Mouse (Mus musculus): ENCODE measurements around the gene Riok1.

Riok1 gene

GRCm38 (mm10) chr13:38064854-38065663 lies 28.3 kb downstream of the Riok1 start:
- DNase-seq (ENCODE audit: low spot score): peak; percentile 31

GRCm38 (mm10) chr13:38070945-38071344 lies 34.1 kb downstream of the Riok1 start:
- no peak for DNase-seq (ENCODE audit: low spot score)

GRCm38 (mm10) chr13:38073374-38074307 lies 36.8 kb downstream of the Riok1 start:
- DNase-seq (ENCODE audit: low spot score): no peak

DNA sequence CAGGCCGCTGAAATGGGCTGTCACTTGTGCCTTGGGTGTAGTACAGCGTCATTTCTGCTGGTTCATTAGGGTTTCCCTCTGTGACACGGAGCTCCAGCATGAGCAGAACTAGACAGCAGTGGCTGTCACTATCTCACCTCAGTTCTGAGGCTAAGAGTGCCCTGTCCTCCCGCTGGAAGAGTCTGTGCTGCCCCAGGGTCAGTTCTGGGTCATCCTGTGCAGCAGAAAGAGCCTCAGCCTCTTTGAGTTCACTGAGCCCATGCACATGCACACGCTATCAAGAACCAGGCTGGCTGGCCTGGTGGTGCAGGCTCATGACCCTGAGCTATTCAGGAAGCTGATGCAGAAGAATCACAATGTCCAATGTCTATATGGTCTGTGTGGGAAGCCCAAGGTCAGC lies 37.6 kb downstream of the Riok1 start:
- DNase-seq (ENCODE audit: low spot score): no peak

- DNase-seq (ENCODE audit: low spot score): no peak
Measured at GRCm38 (mm10) chr13:38077113-38077512, 40.3 kb downstream of the Riok1 start.

DNA sequence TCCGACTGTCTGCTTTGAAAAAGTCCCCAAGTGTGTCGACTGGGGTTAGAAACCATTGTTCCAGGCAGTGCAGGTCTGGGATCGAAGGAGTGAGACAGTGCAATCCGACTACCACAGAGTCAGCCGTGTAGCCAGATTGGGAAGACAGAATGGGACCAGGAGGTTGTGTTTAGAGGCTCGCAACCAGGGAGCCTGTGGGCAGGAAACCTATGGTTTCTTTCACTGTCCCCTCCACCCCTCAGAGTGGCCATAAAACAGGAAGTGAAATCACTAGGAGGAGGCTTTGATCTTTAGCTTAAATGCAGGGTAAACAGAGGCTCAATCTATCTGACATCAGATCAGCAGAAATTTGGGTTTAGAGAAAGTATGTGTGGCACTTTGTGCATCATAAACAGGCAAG lies 42.0 kb downstream of the Riok1 start:
- no peak for DNase-seq (ENCODE audit: low spot score)

GRCm38 (mm10) chr13:38079366-38079765 lies 42.6 kb downstream of the Riok1 start:
- no peak for DNase-seq (ENCODE audit: low spot score)

DNA sequence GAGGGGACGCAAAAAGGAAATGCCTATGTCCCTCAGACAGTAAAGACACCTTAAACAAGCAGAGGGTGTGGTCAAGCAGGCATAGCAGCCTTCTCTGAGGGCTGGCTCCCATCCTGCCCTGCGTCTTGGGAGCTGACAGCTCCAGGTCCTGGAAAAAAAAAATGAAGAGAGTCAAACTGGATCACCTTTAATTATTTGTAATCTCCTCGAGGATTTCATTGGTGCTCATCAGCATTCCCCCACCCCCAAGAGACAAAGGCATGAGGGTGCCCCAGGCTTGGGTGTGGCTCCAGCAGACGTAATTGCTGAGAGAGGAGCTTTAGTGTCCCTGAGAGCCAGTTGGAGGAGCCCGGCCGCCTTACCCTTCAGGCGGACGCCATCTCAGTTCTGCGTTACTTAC lies 43.2 kb downstream of the Riok1 start:
- DNase-seq (ENCODE audit: low spot score): no peak

DNA sequence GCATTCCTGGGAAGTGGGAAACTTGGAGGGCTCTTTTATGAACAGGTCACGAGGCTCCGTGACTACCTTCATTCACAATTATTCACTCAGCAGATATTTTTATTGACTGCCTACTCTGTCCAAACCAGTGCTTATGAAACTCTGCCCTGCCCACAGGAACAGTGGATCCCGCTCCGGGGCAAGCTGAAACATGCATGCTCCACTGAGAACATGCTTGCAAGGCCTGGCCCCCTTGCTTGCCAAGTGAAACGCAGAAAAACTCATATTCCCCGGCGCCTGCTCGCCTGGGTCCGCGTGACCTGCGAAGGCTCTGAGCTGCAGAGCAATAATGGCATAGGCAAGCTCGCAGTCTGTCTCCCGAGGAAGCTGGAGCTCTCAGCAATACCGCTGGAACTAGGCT lies 43.9 kb downstream of the Riok1 start:
- no peak for DNase-seq (ENCODE audit: low spot score)

DNA sequence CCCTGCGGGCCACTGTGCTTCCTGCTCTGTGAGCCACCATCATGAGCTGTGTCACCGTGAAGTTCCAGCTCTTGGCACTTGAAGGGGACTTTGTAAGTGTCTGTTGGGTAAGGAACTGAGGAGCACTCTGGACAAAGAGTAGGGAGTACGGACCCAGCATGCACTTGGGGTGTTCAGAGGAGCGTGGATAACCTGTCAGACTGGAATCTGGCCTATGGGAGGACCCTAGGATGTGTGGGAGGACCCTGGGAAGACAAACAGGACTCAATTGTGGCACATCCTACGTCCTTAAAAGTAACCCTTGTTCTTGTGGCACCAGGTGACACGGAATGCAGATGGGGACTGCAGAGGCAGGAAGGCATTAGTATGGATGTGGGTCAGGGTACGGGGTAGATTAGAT lies 44.4 kb downstream of the Riok1 start:
- no peak for DNase-seq (ENCODE audit: low spot score)

DNA sequence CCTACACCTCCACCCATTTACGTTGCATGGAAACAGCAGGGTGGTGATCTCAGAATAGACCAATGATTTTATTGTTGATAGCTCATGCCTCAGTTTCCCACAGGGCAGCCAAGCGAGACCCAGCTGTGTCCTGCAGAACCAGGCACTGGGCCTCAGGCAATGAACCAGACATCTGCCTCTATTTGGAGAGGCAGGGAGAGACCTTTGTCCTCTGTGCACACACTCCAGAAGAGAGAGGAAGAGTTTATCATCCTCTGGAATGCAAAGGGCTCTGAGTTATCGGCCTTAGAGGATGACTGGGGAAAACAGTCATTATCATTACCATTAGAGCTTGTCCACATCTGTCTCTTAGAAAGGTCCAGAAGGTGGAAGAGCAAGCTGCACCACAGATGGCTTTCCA lies 49.9 kb downstream of the Riok1 start:
- DNase-seq (ENCODE audit: low spot score): no peak

GRCm38 (mm10) chr13:38088008-38088407 lies 51.2 kb downstream of the Riok1 start:
- DNase-seq (ENCODE audit: low spot score): no peak

DNA sequence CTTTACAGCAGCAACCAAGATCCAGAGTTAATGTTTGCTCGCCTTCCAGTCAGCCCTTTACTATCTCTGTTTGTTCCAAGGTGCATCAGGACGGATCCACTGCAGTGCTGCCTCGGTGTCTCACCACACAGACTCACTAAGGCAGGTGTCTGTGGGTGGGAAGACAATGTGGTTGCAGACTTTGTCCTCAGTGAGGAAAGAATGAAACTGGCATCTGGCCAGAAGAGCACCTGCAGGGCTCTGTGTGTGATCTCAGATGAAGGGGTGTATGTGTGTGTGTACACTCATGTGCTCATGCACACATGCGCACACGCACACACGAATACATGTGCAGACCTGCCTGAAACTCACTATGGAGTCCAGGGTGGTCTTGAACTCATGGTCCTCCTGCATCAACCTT lies 52.7 kb downstream of the Riok1 start:
- no peak for DNase-seq (ENCODE audit: low spot score)

GRCm38 (mm10) chr13:38089871-38090270 lies 53.1 kb downstream of the Riok1 start:
- DNase-seq (ENCODE audit: low spot score): no peak

DNA sequence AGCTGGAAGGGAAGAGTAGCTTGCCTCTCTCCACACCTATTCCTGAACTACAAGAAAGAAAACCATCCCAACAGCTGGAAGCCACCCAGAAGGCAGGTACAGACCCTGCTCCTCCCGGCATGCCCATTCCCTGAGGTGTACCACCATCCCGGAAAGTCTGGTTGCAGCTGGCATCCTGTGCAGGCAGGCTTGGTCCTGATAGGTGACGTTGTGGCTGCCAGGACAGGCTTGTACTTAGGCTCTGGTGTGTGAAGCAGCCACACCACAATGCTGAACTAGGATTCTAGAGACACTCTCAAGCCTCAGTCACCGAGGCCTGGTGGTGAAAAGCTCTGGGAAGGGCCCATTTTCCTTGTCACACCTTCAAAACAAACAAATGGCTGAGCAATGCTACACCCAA lies 59.4 kb downstream of the Riok1 start:
- DNase-seq (ENCODE audit: low spot score): no peak

- no peak for DNase-seq (ENCODE audit: low spot score)
Measured at GRCm38 (mm10) chr13:38103406-38103805, 66.6 kb downstream of the Riok1 start.

DNA sequence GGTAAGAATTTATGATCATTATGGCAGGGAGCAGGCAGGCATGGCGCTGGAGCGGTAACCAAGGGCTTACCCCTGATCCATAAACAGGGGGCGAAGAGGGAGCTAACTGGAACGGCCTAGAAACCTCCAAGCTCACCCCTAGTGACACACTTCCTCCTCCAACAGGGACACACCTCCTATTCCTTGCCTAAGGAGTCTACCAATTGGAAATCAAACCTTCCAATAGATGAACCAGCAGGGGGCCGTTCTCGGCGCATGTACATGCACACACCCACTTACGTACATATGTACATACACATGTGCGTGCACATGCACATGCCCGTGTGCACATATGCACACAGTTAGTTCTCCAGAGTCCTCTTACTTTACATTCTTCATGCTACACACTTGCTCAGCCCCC lies 67.7 kb downstream of the Riok1 start:
- no peak for DNase-seq (ENCODE audit: low spot score)

GRCm38 (mm10) chr13:38109081-38109480 lies 72.3 kb downstream of the Riok1 start:
- DNase-seq (ENCODE audit: low spot score): no peak
